Mouse (Mus musculus) hindbrain, embryonic 12.5 days (tissue): ENCODE measurements around the gene Grid2ip. TPM values are rescaled to one million over a fixed set of nuclear protein-coding genes. Genes with fewer than 3 reads are reported as not detected.

Experiments used
- polyA plus RNA-seq: library from polyadenylated mRNA; unstranded; fragments of >200 nt; fragmentation: Nextera tagmentation; extraction: Ambion mirVana; gene quantifications from 2 replicates; pipeline ENCODE4 v1.2.1, GENCODE M21; 2016

The Grid2ip gene
- polyA plus RNA-seq, 1 experiment from 2014 or later, result 0.08 TPM

Other genes with a start within 250 kb of the Grid2ip start
- gene Rnf216, start 244.3 kb upstream of the Grid2ip start, polyA plus RNA-seq, result 49.4 and 51.1 TPM in 2 replicates
- gene Olfr718-ps1, start 209.8 kb upstream of the Grid2ip start, polyA plus RNA-seq, result 0.08 TPM in 1 of 2 replicates, not detected in the other
- gene Rbak, start 176.6 kb upstream of the Grid2ip start, polyA plus RNA-seq, result 15.4 and 17.8 TPM in 2 replicates
- not detected in 2 replicates for gene Spdye4b, start 176.3 kb upstream of the Grid2ip start, polyA plus RNA-seq
- not detected in 2 replicates for gene Spdye4a, start 130.4 kb upstream of the Grid2ip start, polyA plus RNA-seq
- gene Zfp12, start 122.2 kb upstream of the Grid2ip start, polyA plus RNA-seq, result 25.7 and 28.3 TPM in 2 replicates
- gene Zfp316, start 87.3 kb upstream of the Grid2ip start, polyA plus RNA-seq, result 16.9 and 18.6 TPM in 2 replicates
- not detected in 2 replicates for gene Zfp853, start 63.7 kb upstream of the Grid2ip start, polyA plus RNA-seq
- 48.0 and 55.2 TPM in 2 replicates for gene E130309D02Rik, start 42.0 kb upstream of the Grid2ip start, polyA plus RNA-seq
- gene Zdhhc4, start 28.1 kb upstream of the Grid2ip start, polyA plus RNA-seq, result 75.3 and 79.6 TPM in 2 replicates
- 210 and 236 TPM in 2 replicates for gene Kdelr2, start 46.5 kb downstream of the Grid2ip start, polyA plus RNA-seq
- gene Daglb, start 107.2 kb downstream of the Grid2ip start, polyA plus RNA-seq, result 13.4 and 14.6 TPM in 2 replicates
- 411 and 449 TPM in 2 replicates for gene Rac1, start 170.7 kb downstream of the Grid2ip start, polyA plus RNA-seq